Mouse (Mus musculus) myocyte (in vitro differentiated cells): ENCODE results near the gene Chuk.

ENCODE experiments used
- CEBPB ChIP-seq: IDR thresholded peaks from 2 replicates; pipeline ENCODE4 v1.6.1; 2011; ENCODE audit warnings: mild to moderate bottlenecking, moderate library complexity; ENCODE audit not compliant: poor library complexity, insufficient read depth, severe bottlenecking
- E2F4 ChIP-seq: IDR thresholded peaks from one replicate; pipeline ENCODE4 v1.6.1; 2011; ENCODE audit warnings: mild to moderate bottlenecking, control low read depth, moderate library complexity; ENCODE audit not compliant: insufficient read depth
- MAX ChIP-seq: IDR thresholded peaks from one replicate; pipeline ENCODE4 v1.6.1; 2011; ENCODE audit warnings: low read depth, mild to moderate bottlenecking, control low read depth
- MYOD1 ChIP-seq, 3 experiments: IDR thresholded peaks; one replicate each; pipeline ENCODE4 v1.6.1; 2011; ENCODE audit warnings: control low read depth in 2 of 3, low read depth in 2 of 3, mild to moderate bottlenecking in 2 of 3, moderate library complexity in 1 of 3; ENCODE audit not compliant: insufficient read length in 2 of 3, control insufficient read depth in 1 of 3
- MYOG ChIP-seq, 3 experiments: IDR thresholded peaks; one replicate each; pipeline ENCODE4 v1.6.1; 2011; ENCODE audit warnings: control low read depth in 2 of 3, low read depth in 2 of 3, mild to moderate bottlenecking in 2 of 3; ENCODE audit not compliant: insufficient read length in 2 of 3, control insufficient read depth in 1 of 3, insufficient read depth in 1 of 3
- POLR2A ChIP-seq: IDR thresholded peaks from one replicate; pipeline ENCODE4 v1.6.1; 2011; ENCODE audit warnings: low read depth, mild to moderate bottlenecking, control low read depth, moderate library complexity; ENCODE audit not compliant: insufficient read length
- POLR2AphosphoS2 ChIP-seq: IDR thresholded peaks from one replicate; pipeline ENCODE4 v1.6.1; 2011; ENCODE audit warnings: low read depth, control low read depth; ENCODE audit not compliant: insufficient read length
- SRF ChIP-seq: IDR thresholded peaks from one replicate; pipeline ENCODE4 v1.6.1; 2011; ENCODE audit warnings: low read depth; ENCODE audit not compliant: control insufficient read depth, insufficient read length
- TCF12 ChIP-seq: IDR thresholded peaks from one replicate; pipeline ENCODE4 v1.6.1; 2011; ENCODE audit warnings: mild to moderate bottlenecking, control low read depth; ENCODE audit not compliant: poor library complexity, insufficient read depth, severe bottlenecking
- USF1 ChIP-seq: IDR thresholded peaks from one replicate; pipeline ENCODE4 v1.6.1; 2011; ENCODE audit warnings: low read depth, mild to moderate bottlenecking, control low read depth, moderate library complexity

- no peak for TF ChIP-seq POLR2AphosphoS2
- no peak for TF ChIP-seq POLR2A
- TF ChIP-seq MYOG (IDR thresholded peaks at IDR 0.05; ENCODE audit: control insufficient read depth in 1 of 3, insufficient read depth in 1 of 3, insufficient read length in 2 of 3, low read depth in 2 of 3), result no peak
- TF ChIP-seq MYOD1 (IDR thresholded peaks at IDR 0.05; ENCODE audit: control insufficient read depth in 1 of 3, insufficient read length in 2 of 3, low read depth in 2 of 3), result no peak
- TF ChIP-seq CEBPB, result no peak
- TF ChIP-seq SRF, result no peak
- no peak for TF ChIP-seq USF1
- no peak for TF ChIP-seq TCF12
- TF ChIP-seq MAX, result no peak
- no peak for TF ChIP-seq E2F4
These were observed 28.7 kb upstream of the Chuk start for GRCm38 (mm10) chr19:44135960-44136485.
